Mouse (Mus musculus) hindbrain, embryonic 16.5 days (tissue): ENCODE results near the gene Olfr615. TPM values are rescaled to one million over a fixed set of nuclear protein-coding genes. Genes with fewer than 3 reads are reported as not detected.
"Not testable (repeated sequence)": the region's sequence is repeated elsewhere in the genome, so short reads cannot be mapped to it uniquely, and the experiment has no call there.

Source experiments
- ATAC-seq: fragments of 200-750 bp; cut with Nextera tagmentation; 2 replicates; pipeline ENCODE4 v1.8.0; 2017; ENCODE audit warnings: moderate TSS enrichment, moderate library complexity
- H3K27ac ChIP-seq: fragments of 300-500 bp; sonication (generic); 2 replicates; pipeline ENCODE4 v1.5.1; 2014; ENCODE audit warnings: low read depth, mild to moderate bottlenecking, control low read depth, low read length, moderate library complexity
- H3K27me3 ChIP-seq: fragments of 300-500 bp; sonication (generic); replicated peaks from 2 replicates; pipeline ENCODE4 v1.6.1; 2014; ENCODE audit warnings: low read length; ENCODE audit not compliant: control insufficient read depth, insufficient read depth
- H3K36me3 ChIP-seq: fragments of 300-500 bp; sonication (generic); 2 replicates; pipeline ENCODE4 v1.6.1; 2014; ENCODE audit warnings: mild to moderate bottlenecking, low read length, moderate library complexity, mixed read lengths; ENCODE audit not compliant: control insufficient read depth, insufficient read depth
- H3K4me1 ChIP-seq: fragments of 300-500 bp; sonication (generic); 2 replicates; pipeline ENCODE4 v1.6.1; 2014; ENCODE audit warnings: low read depth, low read length; ENCODE audit not compliant: control insufficient read depth, insufficient read depth
- H3K4me2 ChIP-seq: fragments of 300-500 bp; sonication (generic); 2 replicates; pipeline ENCODE4 v1.6.1; 2014; ENCODE audit warnings: mild to moderate bottlenecking, low read length, control low read depth, moderate library complexity
- H3K4me3 ChIP-seq: fragments of 300-500 bp; sonication (generic); 2 replicates; pipeline ENCODE4 v1.5.1; 2014; ENCODE audit warnings: mild to moderate bottlenecking, low read length, control low read depth, moderate library complexity
- H3K9ac ChIP-seq: fragments of 300-500 bp; sonication (generic); 2 replicates; pipeline ENCODE4 v1.6.1; 2014; ENCODE audit warnings: low read depth, mild to moderate bottlenecking, control low read depth, low read length, moderate library complexity
- H3K9me3 ChIP-seq: fragments of 300-500 bp; sonication (generic); 2 replicates; pipeline ENCODE4 v1.6.1; 2014; ENCODE audit warnings: mild to moderate bottlenecking, low read length, moderate library complexity; ENCODE audit not compliant: control insufficient read depth
- WGBS: fragments of 180-500 bp; shearing (Covaris S2); extraction: QIAGEN DNeasy Blood & Tissue Kit; methylation state at CpG from one replicate; pipeline ENCODE4 v1.1.7; 2014; 5-methylcytosine and 5-hydroxymethylcytosine counted together
- polyA plus RNA-seq: library from polyadenylated mRNA; unstranded; fragments of >200 nt; fragmentation: Nextera tagmentation; extraction: Ambion mirVana; gene quantifications from 2 replicates; pipeline ENCODE4 v1.2.1, GENCODE M21; 2015

The Olfr615 gene
- not detected in 2 replicates for polyA plus RNA-seq

DNA sequence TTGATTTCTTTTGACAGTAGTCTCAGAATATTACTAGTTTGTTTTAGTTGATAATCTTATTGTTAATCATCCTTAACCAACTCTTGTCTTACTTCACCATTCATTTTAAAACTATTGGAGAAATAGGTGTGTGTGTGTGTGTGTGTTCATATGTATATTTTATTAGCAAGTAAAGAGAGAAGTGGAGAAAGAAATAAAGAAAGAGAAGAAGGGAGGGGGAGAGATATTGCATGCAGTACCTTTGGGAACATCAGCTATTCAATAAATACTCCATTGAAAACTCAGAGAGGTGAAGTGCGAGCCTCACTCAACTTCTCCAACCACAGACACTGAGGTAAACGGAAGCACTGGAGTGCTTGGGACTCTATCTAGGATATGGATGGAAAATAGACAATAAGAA lies at the start of gene Olfr615:
TSS of gene Olfr615 (plus strand) at position 301 of the 400 bp plus-strand sequence.
- Histone ChIP-seq H3K9ac (no peak within 1 kb of the TSS), H3K27ac (no peak within 1 kb of the TSS), H3K9me3 (no peaks in the 10 kb centered on the region), H3K4me2 (no peak within 1 kb of the TSS), H3K4me3 (no peak within 1 kb of the TSS), H3K4me1 (no peaks in the 10 kb centered on the region), H3K36me3 (no peaks in the 10 kb centered on the region), H3K27me3 (no peaks in the 10 kb centered on the region)
- WGBS, result 74% methylated on average over 2 of the region's 2 CpGs
- no peak for ATAC-seq

- Histone ChIP-seq H3K4me3 (no peak within 1 kb of the TSS), H3K36me3 (no peaks in the 10 kb centered on the region), H3K27me3 (no peaks in the 10 kb centered on the region), H3K9ac (no peak within 1 kb of the TSS), H3K4me2 (no peak within 1 kb of the TSS), H3K4me1 (no peaks in the 10 kb centered on the region), H3K9me3 (no peaks in the 10 kb centered on the region), H3K27ac (no peak within 1 kb of the TSS)
- WGBS, result 86% methylated on average over 2 of the region's 2 CpGs
- ATAC-seq, result no peak
Observed at GRCm38 (mm10) chr7:103512022-103512421, 43.9 kb upstream of the Olfr615 start, which contains the start of gene Olfr610. Gene Olfr610, minus strand, starts transcription at chr7:103512122.

GRCm38 (mm10) chr7:103520746-103521145 lies 35.1 kb upstream of the Olfr615 start, which contains the start of gene Olfr611:
Gene Olfr611, minus strand, starts transcription at chr7:103520846.
- not testable (repeated sequence) for H3K27me3 ChIP-seq

DNA sequence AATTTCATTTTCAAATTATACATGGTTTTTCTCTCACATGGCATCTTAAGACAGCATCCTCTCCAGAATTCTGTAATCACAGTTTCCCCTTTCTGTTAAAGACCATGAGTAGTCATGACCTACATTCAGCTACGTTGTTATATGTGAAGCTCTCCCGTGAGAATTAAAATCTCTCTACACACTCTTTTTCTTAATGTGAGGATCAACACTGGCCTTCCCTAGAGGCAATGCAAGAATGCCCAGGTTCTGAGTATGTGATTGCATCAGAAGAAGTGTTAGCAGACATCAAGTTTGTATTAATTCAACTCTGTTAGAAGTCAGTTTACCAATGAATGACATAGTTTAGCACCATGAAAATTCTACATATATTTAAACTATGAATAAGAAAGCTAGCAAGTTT lies 13.3 kb upstream of the Olfr615 start, which contains the start of gene Olfr612:
TSS of gene Olfr612 (minus strand) at position 101 of the 400 bp plus-strand sequence.
- H3K27me3 ChIP-seq, H3K4me1 ChIP-seq, H3K36me3 ChIP-seq, H3K27ac ChIP-seq, H3K4me3 ChIP-seq, ATAC-seq, H3K9me3 ChIP-seq, H3K9ac ChIP-seq, H3K4me2 ChIP-seq: not testable (repeated sequence)
- 90% methylated on average over 2 of the region's 2 CpGs for WGBS

More at GRCm38 (mm10) chr7:103520746-103521145, 35.1 kb upstream of the Olfr615 start, which contains the start of gene Olfr611:
- WGBS, result 71% methylated on average over 1 of the region's 1 CpGs
- not testable (repeated sequence) for H3K27ac ChIP-seq, H3K9ac ChIP-seq, ATAC-seq, H3K4me3 ChIP-seq, H3K36me3 ChIP-seq, H3K9me3 ChIP-seq, H3K4me2 ChIP-seq, H3K4me1 ChIP-seq

DNA sequence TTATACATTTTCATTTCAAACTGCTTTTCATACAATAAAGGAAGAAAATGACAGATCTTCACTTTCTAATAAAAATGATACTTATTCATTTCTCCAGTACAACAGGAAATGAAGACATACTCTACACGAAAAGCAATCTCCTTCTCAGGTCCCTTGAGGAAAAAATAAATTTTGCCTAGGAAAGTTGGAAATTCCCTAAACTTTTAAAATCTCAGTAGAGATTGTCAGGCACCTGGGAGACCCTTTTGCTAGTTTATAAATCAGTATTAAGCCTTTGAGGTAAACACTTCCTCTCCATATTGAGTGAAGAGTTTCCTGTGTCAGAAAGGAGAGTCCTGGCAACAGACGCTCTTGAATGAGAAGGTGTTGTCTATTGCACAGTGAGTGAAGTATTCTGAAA lies 8.1 kb upstream of the Olfr615 start, which contains the start of gene Olfr613:
TSS of gene Olfr613 (plus strand) at position 301 of the 400 bp plus-strand sequence.
- H3K4me2 ChIP-seq, result no peak within 1 kb of the TSS
- H3K27me3 ChIP-seq, result no peaks in the 10 kb centered on the region
- no peaks in the 10 kb centered on the region for H3K36me3 ChIP-seq
- no peaks in the 10 kb centered on the region for H3K4me1 ChIP-seq
- no peak within 1 kb of the TSS for H3K9ac ChIP-seq
- no peaks in the 10 kb centered on the region for H3K9me3 ChIP-seq
- no peak for ATAC-seq
- H3K4me3 ChIP-seq, result no peak within 1 kb of the TSS
- no peak within 1 kb of the TSS for H3K27ac ChIP-seq
- 87% methylated on average over 2 of the region's 2 CpGs for WGBS

- no peak within 1 kb of the TSS for H3K27ac ChIP-seq
- H3K36me3 ChIP-seq, result no peaks in the 10 kb centered on the region
- H3K4me3 ChIP-seq, result no peak within 1 kb of the TSS
- no peaks in the 10 kb centered on the region for H3K27me3 ChIP-seq
- no peaks in the 10 kb centered on the region for H3K9me3 ChIP-seq
- 90% methylated on average over 3 of the region's 3 CpGs for WGBS
- no peak within 1 kb of the TSS for H3K9ac ChIP-seq
- ATAC-seq, result no peak
- H3K4me1 ChIP-seq, result no peaks in the 10 kb centered on the region
- H3K4me2 ChIP-seq, result no peak within 1 kb of the TSS
Observed at GRCm38 (mm10) chr7:103569043-103569442, 13.2 kb downstream of the Olfr615 start, which contains the start of gene Olfr616. Gene Olfr616, minus strand, starts transcription at chr7:103569143.

DNA sequence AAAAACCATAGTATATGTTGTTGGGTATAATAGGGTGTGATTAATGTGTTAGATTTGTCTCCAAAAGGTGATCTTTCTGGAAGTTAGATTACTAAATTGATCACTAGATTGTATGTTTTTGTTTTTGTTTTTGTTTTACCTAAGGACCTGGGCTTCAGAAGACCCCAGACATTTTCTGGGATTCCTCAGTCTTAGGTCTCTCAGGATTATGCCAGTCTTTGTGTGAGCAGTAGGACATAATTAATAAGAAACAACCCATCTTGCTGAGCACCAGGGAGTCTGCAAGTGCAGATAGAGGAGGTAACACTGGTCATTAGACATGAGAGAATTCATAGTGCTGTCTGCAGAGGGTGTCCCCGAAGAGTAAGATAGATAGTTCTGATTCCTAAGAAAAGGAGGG lies 16.9 kb downstream of the Olfr615 start, which contains the start of gene Olfr617:
TSS of gene Olfr617 (plus strand) at position 301 of the 400 bp plus-strand sequence.
- Histone ChIP-seq H3K9ac (no peak within 1 kb of the TSS), H3K27ac (no peak within 1 kb of the TSS), H3K9me3 (no peaks in the 10 kb centered on the region), H3K27me3 (no peaks in the 10 kb centered on the region), H3K4me1 (no peaks in the 10 kb centered on the region), H3K4me2 (no peak within 1 kb of the TSS), H3K4me3 (no peak within 1 kb of the TSS), H3K36me3 (no peaks in the 10 kb centered on the region)
- no peak for ATAC-seq
- 85% methylated on average over 1 of the region's 1 CpGs for WGBS

- Histone ChIP-seq H3K27me3 (no peaks in the 10 kb centered on the region), H3K9me3 (no peaks in the 10 kb centered on the region), H3K4me1 (no peaks in the 10 kb centered on the region), H3K27ac (no peak within 1 kb of the TSS), H3K4me2 (no peak within 1 kb of the TSS), H3K4me3 (no peak within 1 kb of the TSS), H3K36me3 (no peaks in the 10 kb centered on the region), H3K9ac (no peak within 1 kb of the TSS)
- no peak for ATAC-seq
- 61% methylated on average over 2 of the region's 2 CpGs for WGBS
Observed at GRCm38 (mm10) chr7:103589803-103590202, 33.9 kb downstream of the Olfr615 start, which contains the start of gene Olfr618. Gene Olfr618, plus strand, starts transcription at chr7:103590103.

- Histone ChIP-seq H3K36me3 (no peaks in the 10 kb centered on the region), H3K27me3 (no peaks in the 10 kb centered on the region)
Observed at GRCm38 (mm10) chr7:103600275-103600674, 44.4 kb downstream of the Olfr615 start, which contains the start of gene Olfr619. Gene Olfr619, plus strand, starts transcription at chr7:103600575.

More at GRCm38 (mm10) chr7:103600275-103600674, 44.4 kb downstream of the Olfr615 start, which contains the start of gene Olfr619:
- no peaks in the 10 kb centered on the region for H3K4me1 ChIP-seq
- H3K27ac ChIP-seq, result no peak within 1 kb of the TSS
- H3K4me2 ChIP-seq, result no peak within 1 kb of the TSS
- ATAC-seq, result no peak
- no peaks in the 10 kb centered on the region for H3K9me3 ChIP-seq
- no peak within 1 kb of the TSS for H3K9ac ChIP-seq
- no peak within 1 kb of the TSS for H3K4me3 ChIP-seq
